Mouse (Mus musculus) myocyte (in vitro differentiated cells): Measurements from ENCODE around the gene Lamb3.

ENCODE experiments used
- MAX ChIP-seq: IDR thresholded peaks from one replicate; pipeline ENCODE4 v1.6.1; 2011; ENCODE audit warnings: low read depth, mild to moderate bottlenecking, control low read depth
- MYOD1 ChIP-seq, 3 experiments: IDR thresholded peaks; one replicate each; pipeline ENCODE4 v1.6.1; 2011; ENCODE audit warnings: control low read depth in 2 of 3, low read depth in 2 of 3, mild to moderate bottlenecking in 2 of 3, moderate library complexity in 1 of 3; ENCODE audit not compliant: insufficient read length in 2 of 3, control insufficient read depth in 1 of 3
- POLR2A ChIP-seq: IDR thresholded peaks from one replicate; pipeline ENCODE4 v1.6.1; 2011; ENCODE audit warnings: low read depth, mild to moderate bottlenecking, control low read depth, moderate library complexity; ENCODE audit not compliant: insufficient read length
- POLR2AphosphoS2 ChIP-seq: IDR thresholded peaks from one replicate; pipeline ENCODE4 v1.6.1; 2011; ENCODE audit warnings: low read depth, control low read depth; ENCODE audit not compliant: insufficient read length
- REST ChIP-seq: IDR thresholded peaks from one replicate; pipeline ENCODE4 v1.6.1; 2011; ENCODE audit warnings: mild to moderate bottlenecking, control low read depth, moderate library complexity; ENCODE audit not compliant: insufficient read depth, insufficient read length
- SRF ChIP-seq: IDR thresholded peaks from one replicate; pipeline ENCODE4 v1.6.1; 2011; ENCODE audit warnings: low read depth; ENCODE audit not compliant: control insufficient read depth, insufficient read length
- TCF12 ChIP-seq: IDR thresholded peaks from one replicate; pipeline ENCODE4 v1.6.1; 2011; ENCODE audit warnings: mild to moderate bottlenecking, control low read depth; ENCODE audit not compliant: poor library complexity, insufficient read depth, severe bottlenecking
- TCF3 ChIP-seq: IDR thresholded peaks from one replicate; pipeline ENCODE4 v1.6.1; 2011; ENCODE audit warnings: low read depth, control low read depth; ENCODE audit not compliant: insufficient read length
- USF1 ChIP-seq: IDR thresholded peaks from one replicate; pipeline ENCODE4 v1.6.1; 2011; ENCODE audit warnings: low read depth, mild to moderate bottlenecking, control low read depth, moderate library complexity

DNA sequence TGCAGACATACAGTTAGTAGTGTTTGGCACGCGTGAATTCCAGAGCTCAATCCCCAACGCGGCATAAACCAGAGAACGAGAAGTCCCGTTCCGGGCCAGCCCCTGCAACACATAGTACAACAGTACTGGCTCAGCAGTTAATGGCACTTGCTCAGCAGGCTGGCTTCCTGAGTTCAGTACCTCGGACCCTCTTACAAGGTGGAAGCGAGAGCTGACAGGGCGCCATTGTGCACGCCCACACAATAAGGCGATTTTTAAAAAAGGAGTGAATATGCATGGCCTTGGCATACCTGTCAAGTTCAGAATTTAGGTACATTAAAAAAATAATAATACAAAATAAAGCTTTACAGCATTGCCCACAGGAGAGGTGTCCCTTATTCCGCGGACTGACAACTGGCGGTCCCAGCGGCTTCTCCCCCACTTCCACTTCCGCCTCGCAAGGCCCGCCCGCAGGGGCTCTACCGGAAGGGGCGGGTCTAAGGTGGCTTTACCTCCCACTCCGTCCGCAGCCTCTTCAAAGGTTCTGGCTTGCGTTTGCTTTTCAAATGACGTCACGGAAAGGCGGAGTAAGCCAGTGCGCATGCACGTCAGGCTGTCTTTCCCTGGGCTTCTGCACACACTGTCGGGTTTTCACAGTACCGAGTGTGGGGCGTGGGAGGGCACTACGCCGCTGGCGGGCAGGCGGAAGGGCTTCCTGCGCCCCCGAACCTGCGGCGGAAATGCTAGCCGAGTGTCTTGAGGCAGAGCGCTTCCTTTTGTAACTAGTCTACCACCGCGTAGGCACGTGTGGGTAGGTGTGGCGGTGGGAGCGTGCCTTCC is 34.3 kb upstream of the Lamb3 start:
- TF ChIP-seq TCF3 (no peak), POLR2A (peak; percentile 97), TCF12 (no peak), SRF (peak; percentile 34), USF1 (no peak), REST (peak; percentile 39), MAX (no peak), POLR2AphosphoS2 (peak; percentile 92), MYOD1 (IDR thresholded peaks at IDR 0.05; ENCODE audit: control insufficient read depth in 1 of 3, insufficient read length in 2 of 3, low read depth in 2 of 3) (peak in 1 of 3 experiments; percentile 18)
